Mouse (Mus musculus): ENCODE measurements around the gene Sdhaf2.
"Not testable (repeated sequence)": the region's sequence is repeated elsewhere in the genome, so short reads cannot be mapped to it uniquely, and the experiment has no call there.

The Sdhaf2 gene

DNA sequence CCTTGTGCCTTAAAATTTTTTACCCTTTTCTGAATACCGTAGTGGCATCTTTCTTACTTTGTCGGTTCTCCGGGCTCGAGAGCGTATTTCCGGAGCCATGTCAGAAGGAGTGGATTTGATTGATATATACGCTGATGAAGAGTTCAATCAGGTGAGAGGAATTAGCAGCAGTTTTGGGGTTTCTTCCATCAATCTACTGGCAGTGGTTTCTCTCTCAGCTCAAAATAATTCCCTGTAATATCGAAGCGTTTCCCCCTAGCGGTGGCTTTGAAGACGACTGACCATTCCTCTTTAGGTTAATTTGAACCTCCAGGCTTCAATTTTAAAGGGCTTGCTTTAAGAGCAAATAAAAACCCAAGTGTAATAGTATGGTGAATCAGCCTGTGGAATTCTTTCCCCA is at the start of gene Sdhaf2:
TSS of gene Sdhaf2 (minus strand) at position 233 of the 400 bp plus-strand sequence.
- DNase-seq (ENCODE audit: low read depth, low spot score): peak; percentile 21

DNA sequence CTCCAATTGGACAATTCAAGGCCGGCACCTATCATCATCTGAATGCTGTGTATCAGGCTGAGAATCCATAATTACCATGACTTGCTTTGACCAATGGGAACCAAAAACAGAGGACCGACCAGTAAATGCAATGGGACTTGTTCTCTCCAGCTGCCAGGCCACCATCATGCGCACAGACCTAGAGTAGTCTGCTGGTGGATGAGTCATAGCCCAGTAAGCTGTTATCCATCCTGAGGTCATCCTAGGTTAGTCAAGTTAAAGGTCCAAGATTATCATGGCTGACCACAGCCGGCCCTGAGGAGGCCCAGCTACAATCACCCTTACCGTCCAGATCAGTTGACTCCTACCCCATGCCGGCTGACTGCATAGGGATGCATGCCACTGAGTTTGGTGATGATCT is 43.7 kb upstream of the Sdhaf2 start:
- no peak for DNase-seq (ENCODE audit: low read depth, low spot score)

DNA sequence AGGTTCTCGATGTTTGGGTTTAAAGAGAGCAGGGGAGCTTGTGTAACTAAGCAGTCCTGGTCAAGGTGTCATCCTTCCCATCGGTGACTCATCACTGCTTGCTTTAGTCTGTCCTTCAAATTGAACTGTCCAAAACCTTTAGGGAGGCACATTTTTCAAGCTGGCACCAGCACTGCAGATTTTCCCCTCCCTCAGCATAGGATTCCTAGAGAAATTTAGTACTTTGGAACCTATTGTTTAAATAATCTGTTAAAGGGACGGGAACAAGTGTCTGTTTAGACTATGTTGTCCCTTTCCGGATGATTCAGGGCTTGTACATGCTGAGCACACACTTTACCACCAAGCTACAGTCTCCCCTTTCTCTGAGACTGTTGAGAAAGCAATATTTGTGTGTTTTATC is 39.3 kb upstream of the Sdhaf2 start:
- no peak for DNase-seq (ENCODE audit: low read depth, low spot score)

DNA sequence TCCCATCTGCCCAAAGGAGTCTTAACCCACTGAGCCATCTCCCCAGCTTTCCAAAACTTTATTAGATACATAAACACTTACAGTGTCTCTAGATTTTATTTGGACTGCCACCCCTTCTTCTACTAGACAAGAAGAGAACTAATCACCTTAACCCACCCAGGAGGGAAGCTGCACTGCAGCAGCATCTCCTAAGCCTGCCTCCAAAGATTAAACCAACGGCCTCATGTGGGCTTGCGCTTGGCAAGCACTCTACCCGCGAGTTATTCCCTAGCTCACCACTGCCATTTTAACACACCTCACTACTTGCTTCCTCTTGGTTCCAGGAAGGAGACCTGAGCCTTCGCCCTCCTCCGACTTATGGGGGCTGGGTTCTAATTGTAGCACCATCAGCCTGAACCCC is 38.3 kb upstream of the Sdhaf2 start:
- DNase-seq (ENCODE audit: low read depth, low spot score): no peak

DNA sequence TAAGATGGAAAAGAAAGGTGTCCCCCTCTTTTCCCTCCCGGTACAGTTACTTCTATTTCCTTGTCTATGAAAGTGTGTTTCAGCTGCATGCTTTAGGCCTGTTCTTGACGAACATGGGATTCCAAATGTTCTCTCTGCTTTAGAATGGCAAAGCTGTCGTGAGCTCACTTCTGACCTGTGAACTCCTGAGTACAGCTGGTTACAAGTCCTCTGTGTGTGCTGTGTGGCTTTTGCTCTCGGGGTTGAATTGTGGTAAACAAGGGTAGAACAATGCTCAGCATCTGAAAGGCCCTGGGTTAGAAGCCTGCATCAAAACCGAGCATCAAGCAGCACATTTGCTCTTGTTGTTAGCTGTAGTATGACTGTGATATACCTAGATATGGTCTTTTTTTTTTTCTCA is 36.4 kb upstream of the Sdhaf2 start:
- DNase-seq (ENCODE audit: low read depth, low spot score): no peak

DNA sequence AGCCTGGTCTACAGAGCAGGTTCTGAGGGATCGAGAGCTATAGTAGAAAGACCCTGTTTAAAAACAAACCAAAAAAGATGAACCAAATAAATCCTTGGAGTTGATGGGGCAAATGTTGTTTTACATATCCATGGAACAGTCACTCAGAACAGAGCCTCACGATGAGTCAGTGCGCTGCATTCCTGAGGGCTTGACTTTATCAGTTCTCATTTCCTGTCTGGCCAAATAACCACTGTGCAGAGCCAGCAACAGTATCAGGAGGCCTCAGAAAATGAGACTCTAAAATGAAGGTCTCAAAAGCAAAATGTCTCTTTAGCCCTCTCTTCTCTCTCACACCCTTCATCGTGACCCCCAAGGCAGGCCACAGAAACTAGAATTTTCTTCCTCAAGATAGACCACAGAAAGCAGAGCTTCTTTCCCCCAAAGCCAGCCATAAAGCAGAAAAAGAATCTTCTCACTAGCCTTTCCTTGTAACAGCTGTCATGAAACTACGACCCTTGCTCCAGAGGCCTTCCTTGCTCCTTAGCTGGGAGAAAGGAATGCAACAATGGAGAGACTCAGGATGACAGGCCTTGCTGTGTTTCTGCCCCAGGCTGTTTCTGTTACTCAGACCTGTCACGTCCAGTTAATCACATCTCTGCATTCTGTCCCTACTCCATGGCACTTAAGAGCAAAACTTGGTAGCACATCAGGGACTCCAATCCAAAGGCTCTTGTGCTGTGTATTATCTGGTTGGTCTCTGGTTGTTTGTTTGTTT is 35.8 kb upstream of the Sdhaf2 start:
- DNase-seq (ENCODE audit: low read depth, low spot score): peak; percentile 40

DNA sequence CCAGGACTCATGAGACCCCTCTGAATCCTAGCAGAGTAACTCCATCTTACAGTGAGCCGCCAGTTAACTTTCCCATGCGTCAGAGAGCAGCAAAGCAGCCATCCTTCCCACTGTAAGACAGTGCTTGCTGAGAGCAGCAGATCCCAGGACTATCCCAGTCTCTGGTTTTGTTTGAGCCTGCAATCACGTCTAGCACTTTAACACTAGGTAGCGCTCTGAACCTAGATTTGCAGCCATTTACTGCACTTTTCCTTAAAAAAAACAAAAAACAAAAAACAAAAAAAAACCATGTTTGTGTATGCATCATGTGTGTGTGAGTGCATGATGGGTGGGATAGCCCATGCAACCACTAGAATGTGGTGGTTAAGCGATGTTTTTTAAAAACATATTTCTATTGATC is 34.2 kb upstream of the Sdhaf2 start:
- no peak for DNase-seq (ENCODE audit: low read depth, low spot score)

DNA sequence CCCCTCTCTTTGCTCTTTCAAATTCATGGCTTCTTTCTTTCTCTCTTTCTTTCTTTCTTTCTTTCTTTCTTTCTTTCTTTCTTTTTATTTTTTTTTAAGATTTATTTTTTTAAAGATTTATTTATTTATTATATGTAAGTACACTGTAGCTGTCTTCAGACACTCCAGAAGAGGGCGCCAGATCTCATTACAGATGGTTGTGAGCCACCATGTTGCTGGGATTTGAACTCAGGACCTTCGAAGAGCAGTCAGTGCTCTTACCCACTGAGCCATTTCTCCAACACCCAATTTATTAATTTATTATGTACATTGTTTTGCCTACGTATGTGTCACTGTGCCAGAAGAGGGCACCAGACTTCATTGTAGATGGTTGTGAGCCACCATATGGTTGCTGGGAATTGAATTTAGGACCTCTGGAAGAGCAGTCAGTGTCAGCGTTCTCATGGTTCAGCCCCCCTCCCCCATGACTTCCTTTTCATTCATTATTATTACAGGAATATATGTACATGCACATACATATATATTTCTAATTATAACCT is 32.0 kb upstream of the Sdhaf2 start:
- DNase-seq (ENCODE audit: low read depth, low spot score): not testable (repeated sequence)

DNA sequence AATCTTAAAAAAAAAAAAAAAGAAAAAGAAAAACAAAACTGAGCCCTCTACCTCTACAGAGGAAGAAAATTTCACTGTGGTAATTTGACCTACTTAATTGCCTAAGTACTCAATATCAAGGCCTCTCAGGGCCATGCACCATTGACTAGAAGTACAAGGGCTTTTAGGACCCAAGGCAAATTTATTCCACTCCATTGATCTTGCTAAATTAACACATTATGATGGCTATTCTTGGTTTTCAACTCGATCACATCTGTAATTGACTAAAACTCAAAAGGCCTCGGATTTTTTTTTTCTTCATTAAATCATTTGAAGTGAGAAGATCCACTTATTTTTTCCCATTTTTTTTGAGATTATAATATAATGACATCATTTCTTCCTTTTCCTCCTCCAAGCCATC is 31.5 kb upstream of the Sdhaf2 start:
- DNase-seq (ENCODE audit: low read depth, low spot score): no peak

DNA sequence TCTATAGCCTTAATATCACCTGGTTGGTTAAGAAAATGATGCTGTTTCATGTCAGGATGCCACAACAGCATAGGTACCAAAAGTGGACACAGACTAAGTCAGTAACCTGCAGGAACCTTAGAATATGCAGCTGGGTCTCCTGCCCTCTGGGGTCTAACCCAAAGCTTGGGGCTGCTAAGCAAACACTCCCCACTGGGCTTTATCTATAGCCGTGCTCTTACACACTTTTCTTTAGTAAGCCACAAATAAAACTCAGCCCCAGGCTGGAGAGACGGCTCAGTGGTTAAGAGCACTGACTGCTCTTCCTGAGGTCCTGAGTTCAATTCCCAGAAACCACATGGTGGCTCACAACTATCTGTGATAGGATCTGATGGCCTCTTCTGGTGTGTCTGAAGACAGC is 31.1 kb upstream of the Sdhaf2 start:
- no peak for DNase-seq (ENCODE audit: low read depth, low spot score)

DNA sequence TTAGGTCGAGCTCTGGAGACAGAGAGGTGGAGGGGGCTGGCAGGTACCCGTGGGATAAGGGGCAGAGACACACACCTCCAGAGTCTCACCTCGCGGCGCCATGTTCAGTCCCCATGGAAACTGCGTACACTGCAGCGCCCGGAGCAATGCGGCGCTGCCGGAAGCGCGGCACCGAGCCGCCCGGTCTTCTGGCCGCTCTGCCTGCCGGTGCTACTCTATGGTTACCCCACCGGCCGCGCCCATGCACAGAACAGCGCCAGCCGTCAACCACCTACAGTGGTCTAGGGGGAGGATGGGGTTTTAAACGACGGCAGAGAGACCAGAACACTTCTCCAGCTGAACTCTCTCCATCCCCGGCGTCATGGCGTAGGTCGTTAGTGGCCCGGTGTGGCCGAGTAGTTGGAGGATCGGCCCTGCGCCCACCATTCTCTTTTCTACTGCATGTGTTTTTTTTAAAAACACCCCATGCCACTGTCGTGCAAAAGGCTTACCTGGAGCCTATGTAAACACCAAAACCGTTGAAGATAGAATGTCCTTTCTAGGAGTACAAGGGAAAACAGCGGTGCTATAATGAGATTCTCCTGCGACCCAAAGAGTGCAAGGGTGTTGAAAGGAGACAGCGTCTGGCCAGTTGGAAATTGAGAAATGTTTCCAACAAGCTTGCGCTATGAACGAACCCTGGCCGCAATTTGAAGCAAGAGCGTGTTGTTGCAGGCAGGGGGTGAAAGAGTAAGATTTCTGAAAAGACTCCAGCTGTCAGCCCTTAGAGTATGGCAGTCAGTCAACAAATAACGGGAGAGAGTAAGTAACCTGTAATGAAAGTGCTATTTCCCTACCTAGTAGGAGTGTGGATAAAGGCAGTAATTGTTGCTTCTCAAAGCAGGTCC is 29.9 kb upstream of the Sdhaf2 start, which contains the start of gene Tmem216:
TSS of gene Tmem216 (minus strand) at position 615 of the 887 bp plus-strand sequence.
- peak; percentile 67 for DNase-seq (ENCODE audit: low read depth, low spot score)

DNA sequence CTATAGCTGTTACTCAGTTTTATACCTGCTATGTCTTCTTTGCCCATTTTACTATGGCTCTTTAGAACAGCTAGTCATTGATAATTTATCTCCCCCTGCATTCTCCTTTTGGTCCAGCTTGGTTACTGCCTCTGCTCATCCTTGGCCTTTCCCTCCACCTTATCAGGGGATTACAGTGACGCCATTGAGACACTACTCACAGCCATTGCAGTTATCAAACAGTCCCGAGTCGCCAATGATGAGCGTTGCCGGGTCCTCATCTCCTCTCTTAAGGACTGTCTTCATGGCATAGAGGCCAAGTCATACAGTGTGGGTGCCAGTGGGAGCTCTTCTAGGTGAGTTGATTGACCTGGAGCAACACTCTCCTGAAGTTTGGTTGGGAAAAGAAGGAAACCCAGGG is 13.5 kb upstream of the Sdhaf2 start:
- DNase-seq (ENCODE audit: low read depth, low spot score): no peak

DNA sequence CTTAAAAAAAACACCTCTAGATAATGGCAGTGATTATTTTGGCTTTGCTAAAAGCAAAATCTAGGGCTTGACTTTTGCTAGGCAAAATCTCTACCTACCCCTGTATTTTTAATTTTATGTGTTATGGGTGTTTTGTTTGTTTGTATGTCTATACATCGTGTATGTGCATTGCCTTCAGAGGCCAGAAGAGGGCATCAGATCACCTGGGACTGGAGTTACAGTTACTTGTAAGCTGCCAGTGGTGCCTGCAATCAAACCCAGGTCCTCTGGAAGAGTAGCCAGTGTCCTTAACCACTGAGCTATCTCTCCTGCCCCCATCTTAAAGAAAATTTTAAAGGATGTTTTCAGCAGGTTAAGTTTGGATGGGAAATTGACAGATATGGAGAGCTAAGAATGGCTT is 4.1 kb upstream of the Sdhaf2 start:
- no peak for DNase-seq (ENCODE audit: low read depth, low spot score)

DNA sequence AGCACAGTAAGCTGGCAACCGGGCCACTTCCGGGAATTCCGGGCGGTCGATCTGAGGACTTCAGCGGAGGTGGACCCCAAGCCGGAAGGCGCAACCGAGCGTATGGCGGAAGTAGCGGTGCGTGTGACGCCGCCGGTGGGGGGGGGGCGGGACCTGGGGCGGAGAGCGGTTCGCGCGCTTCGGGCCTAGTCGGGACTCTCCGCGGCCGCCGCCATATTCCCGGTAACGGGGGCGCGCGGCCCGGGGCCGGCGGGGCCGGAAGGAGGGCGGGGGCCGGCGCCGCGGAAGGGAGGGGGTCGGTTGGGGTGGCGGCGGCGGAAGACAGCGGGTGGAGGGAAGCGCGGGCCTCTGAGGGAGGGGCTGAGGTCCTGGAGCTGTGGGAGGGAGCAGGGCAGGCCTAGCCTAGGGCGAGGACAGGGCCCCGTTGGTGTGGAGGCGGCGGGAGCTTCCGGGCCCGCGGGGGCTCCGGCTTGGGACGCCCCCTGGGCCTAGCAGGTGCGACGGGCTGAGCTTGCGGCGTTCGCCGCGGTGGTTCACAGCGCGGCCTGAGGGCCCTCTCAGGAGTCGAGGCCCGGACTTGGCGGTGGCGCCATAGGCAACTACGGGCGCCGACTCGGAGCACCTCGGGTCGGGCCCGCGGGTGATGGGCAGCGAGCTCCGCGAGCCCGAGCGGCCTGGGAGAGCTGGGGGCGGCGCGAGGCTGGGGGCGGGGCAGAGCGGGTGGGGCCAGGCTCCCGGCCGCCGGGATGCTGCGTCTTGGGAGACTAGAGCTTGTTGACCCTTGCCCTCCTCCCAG is 638 bp downstream of the Sdhaf2 start, which contains the start of gene Cpsf7:
TSS of gene Cpsf7 (plus strand) at position 161 of the 796 bp plus-strand sequence.
- peak; percentile 92 for DNase-seq (ENCODE audit: low read depth, low spot score)

DNA sequence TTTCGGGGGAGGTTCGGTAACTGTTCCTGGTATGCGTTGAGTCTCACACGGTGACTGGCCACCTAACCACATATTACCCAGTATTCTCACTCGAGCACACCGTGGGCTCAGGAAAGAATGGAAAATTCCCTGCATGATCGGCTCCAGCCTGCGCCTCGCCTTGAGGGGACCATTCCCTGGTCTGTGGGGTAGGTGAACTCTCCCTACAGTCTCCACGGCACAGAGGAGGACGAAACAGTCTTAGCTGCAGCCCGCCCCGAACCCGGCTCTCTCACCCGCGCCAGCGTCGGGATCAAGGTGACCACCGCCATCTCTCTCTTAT is 1.2 kb downstream of the Sdhaf2 start:
- DNase-seq (ENCODE audit: low read depth, low spot score): no peak

DNA sequence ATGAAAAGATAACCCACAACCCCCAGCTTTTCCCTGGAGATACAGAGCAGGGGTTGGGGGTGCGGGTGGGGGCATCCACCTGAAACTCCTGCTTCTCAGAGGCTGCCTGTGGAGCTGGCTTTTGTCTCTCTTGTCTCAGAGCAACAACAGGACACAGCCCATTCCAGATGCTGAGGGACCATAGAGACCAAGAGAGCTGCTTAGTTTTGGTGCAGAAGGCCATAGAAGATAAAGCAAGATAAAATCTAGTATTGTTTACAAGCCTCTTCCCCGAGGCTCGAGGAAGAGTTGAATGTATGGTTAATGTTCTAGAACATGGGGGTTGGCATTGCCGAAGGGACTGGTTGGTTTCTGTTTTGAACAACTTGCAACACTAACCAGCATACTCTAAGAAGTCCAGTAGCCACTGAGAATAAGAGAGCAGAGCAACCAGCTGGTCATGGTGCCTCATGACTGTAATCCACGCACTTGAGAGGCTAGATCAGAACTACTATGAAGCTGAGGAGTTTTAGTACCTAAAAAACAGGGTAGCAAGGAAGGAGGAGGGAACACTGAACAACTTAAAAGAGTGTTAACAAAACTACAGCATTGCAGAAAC is 2.4 kb downstream of the Sdhaf2 start:
- DNase-seq (ENCODE audit: low read depth, low spot score): no peak

DNA sequence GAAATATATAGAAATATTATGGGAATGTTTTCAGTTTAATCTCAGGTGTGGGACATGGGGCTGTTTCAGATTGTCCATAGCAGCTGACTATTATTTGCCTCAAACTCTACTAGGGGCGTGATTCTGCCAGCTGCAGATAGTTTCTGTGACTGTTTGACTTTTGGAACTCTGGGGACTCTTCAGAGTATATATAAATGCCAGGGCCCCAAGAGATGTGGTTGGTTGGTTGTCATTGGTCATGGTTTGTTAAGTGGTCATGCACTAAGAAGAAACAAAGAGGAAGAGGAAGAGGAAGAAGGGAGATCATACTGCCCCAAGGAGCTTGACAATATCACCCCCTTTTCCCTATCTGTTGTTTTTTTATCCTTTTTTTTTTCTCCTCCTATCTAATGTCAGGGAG is 4.0 kb downstream of the Sdhaf2 start:
- no peak for DNase-seq (ENCODE audit: low read depth, low spot score)

DNA sequence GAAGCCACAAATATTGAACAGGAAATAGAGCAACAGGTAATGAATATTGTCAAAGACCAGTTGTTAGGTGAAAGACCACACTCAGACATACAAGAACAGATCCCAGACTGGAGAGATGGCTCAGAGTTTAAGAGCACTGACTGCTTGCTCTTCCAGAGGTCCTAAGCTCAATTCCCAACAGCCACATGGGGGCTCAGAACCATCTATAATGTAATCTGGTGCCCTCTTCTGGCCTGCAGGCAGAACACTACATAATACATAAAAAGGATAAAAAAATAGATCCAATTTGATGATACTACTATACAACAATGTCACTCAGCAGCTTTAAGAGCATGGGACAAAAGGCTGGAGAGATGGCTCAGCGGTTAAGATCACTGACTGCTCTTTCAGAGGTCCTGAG is 5.6 kb downstream of the Sdhaf2 start:
- no peak for DNase-seq (ENCODE audit: low read depth, low spot score)

DNA sequence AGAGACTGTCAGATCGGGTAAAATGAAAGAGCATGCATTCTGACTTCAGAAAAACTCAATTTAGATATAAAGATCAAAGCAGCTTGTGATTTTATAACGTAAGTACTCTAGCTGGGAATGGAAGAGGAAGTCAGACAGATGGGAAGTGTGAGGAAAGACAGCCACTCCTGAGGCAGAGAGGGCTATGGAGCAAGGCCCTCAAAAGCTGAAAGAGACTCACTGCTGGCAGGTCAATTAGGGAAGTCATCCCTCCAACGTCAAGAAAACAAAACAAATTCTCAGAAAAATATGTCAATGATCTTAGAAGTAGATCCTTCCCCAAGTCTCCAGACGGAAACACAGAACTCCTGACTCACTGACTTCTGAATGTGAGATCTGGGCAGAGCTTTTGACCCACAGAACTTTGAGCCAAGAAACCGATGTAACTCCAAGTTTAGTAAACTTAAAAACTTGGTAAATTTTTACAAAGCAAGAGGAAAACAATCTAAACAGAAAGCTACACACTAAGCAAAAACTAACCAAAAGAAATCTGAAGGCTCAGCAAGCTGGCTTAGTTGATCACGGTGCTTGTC is 15.1 kb downstream of the Sdhaf2 start:
- DNase-seq (ENCODE audit: low read depth, low spot score): no peak

DNA sequence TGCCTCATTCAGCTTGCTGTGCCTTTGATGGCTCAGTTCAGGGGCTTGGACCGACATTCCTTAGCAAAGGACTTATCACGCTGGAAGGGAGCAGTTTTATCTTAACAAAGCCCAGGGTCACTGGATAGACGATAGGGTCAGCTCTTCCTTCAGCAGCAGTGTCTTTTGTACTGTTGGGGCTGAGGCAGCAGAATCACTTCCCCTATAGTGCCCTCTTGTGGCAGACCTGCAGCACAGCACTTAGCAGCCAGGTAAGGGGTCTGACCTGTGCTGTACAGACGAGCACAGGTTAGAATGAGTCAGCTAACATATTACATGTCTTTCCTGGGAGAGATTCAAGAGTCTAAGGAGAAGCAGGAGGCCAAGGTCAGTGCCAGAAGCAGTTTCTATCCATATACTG is 23.4 kb downstream of the Sdhaf2 start:
- peak; percentile 16 for DNase-seq (ENCODE audit: low read depth, low spot score)

DNA sequence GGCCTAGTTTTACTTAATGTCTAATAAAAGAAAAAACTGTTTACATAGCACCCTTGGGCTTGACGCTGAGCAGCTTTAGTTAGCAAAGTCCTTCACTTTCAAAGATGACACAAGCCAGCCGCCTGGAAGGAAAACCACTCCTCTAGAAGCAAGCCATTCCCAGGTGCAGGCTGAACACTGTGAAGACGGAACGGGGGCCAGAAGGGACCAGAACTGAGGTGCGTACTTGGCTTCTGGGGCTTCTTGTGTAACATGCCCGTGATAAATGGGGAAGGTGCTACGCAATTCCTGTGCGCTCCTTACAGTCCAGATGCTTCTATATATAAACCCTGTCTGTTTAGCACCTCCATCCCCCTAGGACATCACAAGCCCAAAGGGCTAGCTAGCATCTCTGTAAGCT is 25.4 kb downstream of the Sdhaf2 start:
- no peak for DNase-seq (ENCODE audit: low read depth, low spot score)
